Comparison of ENCODE assay signal across 27 mouse cellular contexts in the genomic region with DNA sequence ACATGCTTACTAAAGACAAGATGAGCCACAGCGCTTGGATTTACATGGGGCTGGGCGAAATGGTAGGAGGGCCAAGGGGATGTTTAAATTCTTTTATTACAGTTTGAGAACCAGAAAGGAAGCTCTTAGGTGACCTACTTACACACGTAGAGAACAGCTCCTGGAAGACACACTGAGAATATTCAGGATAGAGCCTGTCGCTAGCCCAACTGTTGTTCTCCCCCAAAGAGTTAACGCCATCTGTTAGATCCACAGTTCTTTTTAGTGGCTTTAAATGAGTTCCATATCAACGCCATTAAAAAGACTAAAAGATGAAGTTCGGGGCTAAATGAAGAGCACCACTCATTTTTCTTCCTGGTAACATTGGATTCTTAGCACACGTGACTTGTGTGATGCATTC. TPM values are rescaled to one million over a fixed set of nuclear protein-coding genes. Genes with fewer than 3 reads are reported as not detected.
A peak's percentile ranks its signal among the peaks of the same experiment; 100 is the strongest.
DNase-seq lines count a peak whose midpoint lies in the region; TF ChIP-seq lines count a peak whose summit lies in the region.
"Had no signal": no experiment of that assay in that cellular context is flagged by ENCODE, and none has a peak within 500 bp of the region (broad histone marks: within the 10 kb centered on the region; RNA-seq: fewer than 3 reads in every experiment).

No protein-coding gene starts in this region.

- H3K4me3 ChIP-seq in cerebellum, adult 2 months (replicated peaks; ENCODE audit: insufficient read depth, low read depth, low read length): no peak overlapping the region
- H3K4me3 ChIP-seq: heart, embryonic 10.5 days; heart, embryonic 15.5 days; kidney, embryonic 15.5 days; limb, embryonic 10.5 days; limb, embryonic 15.5 days; liver, embryonic 13.5 days; megakaryocyte, embryonic 14.5 days; midbrain, embryonic 12.5 days; myocyte; neural tube, embryonic 12.5 days had no signal

- 22% methylated on average over 8 of the region's 8 CpGs for WGBS in cerebellum, adult 2 months

- no peak for TF ChIP-seq CTCF in cerebellum, adult 2 months (IDR thresholded peaks at IDR 0.05; ENCODE audit: borderline replicate concordance, insufficient read depth, low read depth, low read length)

- peak; percentile 46 to 51 for DNase-seq in cerebellum, adult 18-20 months
- DNase-seq in cerebellum, adult 11 months: no peak
- peak; percentile 39 for DNase-seq in layer of hippocampus, adult 9-11 months
- DNase-seq in layer of hippocampus, postnatal 10 days (ENCODE audit: low spot score in 2 of 2): no peak
- DNase-seq in cerebellum, adult 2 months: peak; percentile 39 to 72
- peak; percentile 50 for DNase-seq in telencephalon, adult 2 months (ENCODE audit: low read depth, low spot score)
- no peak for DNase-seq in embryo, embryonic 9.5 days (ENCODE audit: extremely low spot score)
- DNase-seq: adrenal gland, postnatal 10 days; gastrocnemius, postnatal 14 days; kidney, adult 18-20 months; kidney, postnatal 36 days; liver, embryonic 13.5 days; lung, adult 18-20 months; lung, postnatal 4 days; thymus, postnatal 4 days had no signal

- TF ChIP-seq POLR2A in cerebellum, adult 2 months (IDR thresholded peaks at IDR 0.05; ENCODE audit: borderline replicate concordance, insufficient read depth, low read length): no peak

- peaks cover 23% of the 10 kb centered on the region; the same call in 1 of the 2 replicates for H3K4me1 ChIP-seq in cerebellum, adult 2 months (ENCODE audit: control insufficient read depth, insufficient read depth, low read length)
- H3K4me1 ChIP-seq: limb, embryonic 10.5 days; limb, embryonic 15.5 days; midbrain, embryonic 12.5 days; neural tube, embryonic 12.5 days had no signal

- peak overlapping the region; percentile 58; the same call in 1 of the 2 replicates for H3K27ac ChIP-seq in cerebellum, adult 2 months (ENCODE audit: insufficient read depth, low read length)
- H3K27ac ChIP-seq: heart, embryonic 10.5 days; heart, embryonic 15.5 days; kidney, embryonic 15.5 days; limb, embryonic 10.5 days; limb, embryonic 15.5 days; liver, embryonic 13.5 days; midbrain, embryonic 12.5 days; neural tube, embryonic 12.5 days had no signal

- no peaks in the 10 kb centered on the region for H3K27me3 ChIP-seq in cerebellum, adult 2 months (ENCODE audit: control insufficient read depth, insufficient read depth, low read length)
- H3K27me3 ChIP-seq: heart, embryonic 15.5 days; kidney, embryonic 15.5 days; limb, embryonic 15.5 days; liver, embryonic 13.5 days; megakaryocyte, embryonic 14.5 days; midbrain, embryonic 12.5 days; neural tube, embryonic 12.5 days; Patski had no signal

RNA-seq across cellular contexts. Expression of gene Esam, which starts 8.9 kb away (rescaled TPM):
- total RNA-seq in layer of hippocampus, postnatal 10 days (2021): 10 to 100 TPM; 30.3 to 31.5 TPM
- polyA plus RNA-seq in cerebellum, adult 2 months (2012; rRNA removed): 28.2 and 28.8 TPM in 2 replicates

RNA-seq across cellular contexts. Expression of gene Vsig2, which starts 20.1 kb away (rescaled TPM):
- total RNA-seq in layer of hippocampus, postnatal 10 days (2021): 1 to 10 TPM; 2.4 to 4.8 TPM
- polyA plus RNA-seq in cerebellum, adult 2 months (2012; rRNA removed): 3.4 and 4.8 TPM in 2 replicates
- total RNA-seq: MEL had no signal
- polyA plus RNA-seq: embryonic facial prominence, embryonic 11.5 days; myocyte had no signal

RNA-seq across cellular contexts. Expression of gene Msantd2, which starts 29.9 kb away (rescaled TPM):
- 10 to 100 TPM; 24.5 to 29.1 TPM for total RNA-seq in layer of hippocampus, postnatal 10 days (2021)
- polyA plus RNA-seq in cerebellum, adult 2 months (2012; rRNA removed): 40.6 and 40.7 TPM in 2 replicates

RNA-seq across cellular contexts. Expression of gene Nrgn, which starts 33.7 kb away (rescaled TPM):
- 1,000 to 10,000 TPM; 1,430 to 1,457 TPM for total RNA-seq in layer of hippocampus, postnatal 10 days (2021)
- 46.6 and 66.0 TPM in 2 replicates for polyA plus RNA-seq in cerebellum, adult 2 months (2012; rRNA removed)

RNA-seq across cellular contexts. Expression of gene Siae, which starts 36.5 kb away (rescaled TPM):
- 10 to 100 TPM; 10.9 to 12.0 TPM for total RNA-seq in layer of hippocampus, postnatal 10 days (2021)
- polyA plus RNA-seq in cerebellum, adult 2 months (2012; rRNA removed): 15.8 and 15.9 TPM in 2 replicates

Comparison
In these comparisons a context has a peak if more than half of its experiments do, and no peak if none do; other contexts are left out.
1. DNase-seq: peak in cerebellum, adult 18-20 months (2 of 2), layer of hippocampus, adult 9-11 months (single experiment), cerebellum, adult 2 months (2 of 2) and telencephalon, adult 2 months (single experiment); none in cerebellum, adult 11 months (single experiment), layer of hippocampus, postnatal 10 days (0 of 2) and embryo, embryonic 9.5 days (single experiment).